Comparison of ENCODE assay signal across 8 mouse cellular contexts in genomic region chr4:45964771-45965439, GRCm38 (mm10). TPM values are rescaled to one million over a fixed set of nuclear protein-coding genes. Genes with fewer than 3 reads are reported as not detected.
A peak's percentile ranks its signal among the peaks of the same experiment; 100 is the strongest.
DNase-seq lines count a peak whose midpoint lies in the region; ATAC-seq and TF ChIP-seq lines count a peak whose summit lies in the region.

Gene Tdrd7, plus strand, starts transcription at chr4:45965334.

- H3K27ac ChIP-seq in layer of hippocampus, adult 2 months: no peak within 1 kb of the TSS
- no peak within 1 kb of the TSS; the same call in 1 of the 2 replicates for H3K27ac ChIP-seq in kidney, embryonic 14.5 days (ENCODE audit: low read depth, low read length)
- peak within 1 kb of the TSS; percentile 51 for H3K27ac ChIP-seq in liver, embryonic 15.5 days (replicated peaks)
- H3K27ac ChIP-seq in neural tube, embryonic 13.5 days (replicated peaks): no peak within 1 kb of the TSS

- no peaks in the 10 kb centered on the region for H3K36me3 ChIP-seq in kidney, embryonic 14.5 days (ENCODE audit: control insufficient read depth, insufficient read depth, low read length)
- H3K36me3 ChIP-seq in liver, embryonic 15.5 days (replicated peaks): no peaks in the 10 kb centered on the region
- no peaks in the 10 kb centered on the region for H3K36me3 ChIP-seq in neural tube, embryonic 13.5 days

- WGBS in kidney, embryonic 14.5 days: 65% methylated on average over 10 of the region's 10 CpGs
- WGBS in liver, embryonic 15.5 days (ENCODE audit: insufficient replicate concordance): 57% methylated on average over 10 of the region's 10 CpGs
- WGBS in neural tube, embryonic 13.5 days: 83% methylated on average over 10 of the region's 10 CpGs

- no peak within 1 kb of the TSS for H3K4me3 ChIP-seq in layer of hippocampus, adult 2 months
- no peak within 1 kb of the TSS for H3K4me3 ChIP-seq in kidney, embryonic 14.5 days (ENCODE audit: low read length)
- H3K4me3 ChIP-seq in liver, embryonic 15.5 days (replicated peaks): no peak within 1 kb of the TSS
- no peak within 1 kb of the TSS for H3K4me3 ChIP-seq in neural tube, embryonic 13.5 days

- H3K9me3 ChIP-seq in kidney, embryonic 14.5 days (ENCODE audit: control insufficient read depth, low read length): no peaks in the 10 kb centered on the region
- no peaks in the 10 kb centered on the region for H3K9me3 ChIP-seq in liver, embryonic 15.5 days (replicated peaks)
- no peaks in the 10 kb centered on the region for H3K9me3 ChIP-seq in neural tube, embryonic 13.5 days

- H3K27me3 ChIP-seq in kidney, embryonic 14.5 days (ENCODE audit: control insufficient read depth, insufficient read depth, low read length): no peaks in the 10 kb centered on the region
- H3K27me3 ChIP-seq in liver, embryonic 15.5 days: peaks cover 8% of the 10 kb centered on the region
- no peaks in the 10 kb centered on the region for H3K27me3 ChIP-seq in neural tube, embryonic 13.5 days

- peaks cover 29% of the 10 kb centered on the region for H3K4me1 ChIP-seq in kidney, embryonic 14.5 days (ENCODE audit: control insufficient read depth, insufficient read depth, low read length)
- peaks cover 23% of the 10 kb centered on the region for H3K4me1 ChIP-seq in liver, embryonic 15.5 days (replicated peaks)
- H3K4me1 ChIP-seq in neural tube, embryonic 13.5 days (replicated peaks): peaks cover 15% of the 10 kb centered on the region

- H3K9ac ChIP-seq in kidney, embryonic 14.5 days (ENCODE audit: low read depth, low read length): no peak within 1 kb of the TSS
- no peak within 1 kb of the TSS for H3K9ac ChIP-seq in liver, embryonic 15.5 days
- no peak within 1 kb of the TSS for H3K9ac ChIP-seq in neural tube, embryonic 13.5 days

- peak within 1 kb of the TSS; percentile 13; the same call in 1 of the 2 replicates for H3K4me2 ChIP-seq in kidney, embryonic 14.5 days (replicated peaks; ENCODE audit: low read depth, low read length)
- peak within 1 kb of the TSS; percentile 5; the same call in 1 of the 2 replicates for H3K4me2 ChIP-seq in liver, embryonic 15.5 days
- no peak within 1 kb of the TSS for H3K4me2 ChIP-seq in neural tube, embryonic 13.5 days

- ATAC-seq in kidney, embryonic 14.5 days (ENCODE audit: low FRiP score, low TSS enrichment): no peak
- no peak for ATAC-seq in liver, embryonic 15.5 days (ENCODE audit: insufficient read depth)
- ATAC-seq in neural tube, embryonic 13.5 days (ENCODE audit: low read depth): no peak

- no peak for DNase-seq in layer of hippocampus, adult 2 months (ENCODE audit: low spot score in 2 of 2)
- DNase-seq in layer of hippocampus, adult 9-11 months: no peak
- no peak for DNase-seq in gonadal fat pad, adult 2 months (ENCODE audit: low read depth)
- no peak for DNase-seq in cerebellum, adult 8-10 months
- no peak for DNase-seq in frontal cortex, postnatal 25 days (ENCODE audit: low spot score in 2 of 2)

- TF ChIP-seq CTCF in layer of hippocampus, adult 2 months (conservative IDR thresholded peaks at IDR 0.05): no peak

RNA-seq across cellular contexts. Expression of gene Tdrd7, which starts in this region (rescaled TPM):
- 10 to 100 TPM; 26.5 to 29.7 TPM for total RNA-seq in layer of hippocampus, adult 2 months (2021)
- polyA plus RNA-seq in gonadal fat pad, adult 2 months (2012; rRNA removed): 21.9 and 28.9 TPM in 2 replicates
- polyA plus RNA-seq in kidney, embryonic 14.5 days (2014; fragmentation: Nextera tagmentation; extraction: Ambion mirVana): 8.8 and 19.0 TPM in 2 replicates
- polyA plus RNA-seq in liver, embryonic 15.5 days (2015; fragmentation: Nextera tagmentation; extraction: Ambion mirVana): 10.0 and 10.6 TPM in 2 replicates
- 24.0 and 25.2 TPM in 2 replicates for polyA plus RNA-seq in neural tube, embryonic 13.5 days (2015; fragmentation: Nextera tagmentation; extraction: Ambion mirVana)
